Mouse (Mus musculus) embryonic facial prominence, embryonic 14.5 days (tissue): Measurements from ENCODE around the gene Armcx6. TPM values are rescaled to one million over a fixed set of nuclear protein-coding genes. Genes with fewer than 3 reads are reported as not detected.
"Not testable (repeated sequence)": the region's sequence is repeated elsewhere in the genome, so short reads cannot be mapped to it uniquely, and the experiment has no call there.

Experiments used
- ATAC-seq: fragments of 200-750 bp; cut with Nextera tagmentation; 2 replicates; pipeline ENCODE4 v1.8.0; 2017; ENCODE audit warnings: low read depth, moderate number of reproducible peaks, moderate TSS enrichment
- DNase-seq: peaks from one replicate; pipeline ENCODE4 v3.0.0-alpha.2; 2015; ENCODE audit warnings: low spot score
- H3K27ac ChIP-seq: fragments of 300-500 bp; sonication (generic); replicated peaks from 2 replicates; pipeline ENCODE4 v1.5.1; 2014; ENCODE audit warnings: low read depth, mild to moderate bottlenecking, low read length, moderate library complexity
- H3K27me3 ChIP-seq: fragments of 300-500 bp; sonication (generic); replicated peaks from 2 replicates; pipeline ENCODE4 v1.6.1; 2014; ENCODE audit warnings: low read length; ENCODE audit not compliant: control insufficient read depth, insufficient read depth
- H3K36me3 ChIP-seq: fragments of 300-500 bp; sonication (generic); 2 replicates; pipeline ENCODE4 v1.6.1; 2014; ENCODE audit warnings: low read length, mixed read lengths; ENCODE audit not compliant: control insufficient read depth, insufficient read depth
- H3K4me1 ChIP-seq: fragments of 300-500 bp; sonication (generic); 2 replicates; pipeline ENCODE4 v1.6.1; 2014; ENCODE audit warnings: antibody characterized with exemption, low read length; ENCODE audit not compliant: control insufficient read depth, insufficient read depth
- H3K4me2 ChIP-seq: fragments of 300-500 bp; sonication (generic); 2 replicates; pipeline ENCODE4 v1.6.1; 2014; ENCODE audit warnings: low read depth, mild to moderate bottlenecking, low read length, moderate library complexity, mixed read lengths
- H3K4me3 ChIP-seq: fragments of 300-500 bp; sonication (generic); 2 replicates; pipeline ENCODE4 v1.5.1; 2014; ENCODE audit warnings: low read depth, mild to moderate bottlenecking, low read length
- H3K9ac ChIP-seq: fragments of 300-500 bp; sonication (generic); 2 replicates; pipeline ENCODE4 v1.6.1; 2014; ENCODE audit warnings: low read depth, mild to moderate bottlenecking, low read length, moderate library complexity, mixed read lengths
- H3K9me3 ChIP-seq: fragments of 300-500 bp; sonication (generic); 2 replicates; pipeline ENCODE4 v1.6.1; 2016; ENCODE audit warnings: low read length; ENCODE audit not compliant: control insufficient read depth
- WGBS: fragments of 180-500 bp; shearing (Covaris S2); extraction: QIAGEN DNeasy Blood & Tissue Kit; methylation state at CpG from one replicate; pipeline ENCODE4 v1.1.7; 2014; 5-methylcytosine and 5-hydroxymethylcytosine counted together
- polyA plus RNA-seq: library from polyadenylated mRNA; unstranded; fragments of >200 nt; fragmentation: Nextera tagmentation; extraction: Ambion mirVana; gene quantifications from 2 replicates; pipeline ENCODE4 v1.2.1, GENCODE M21; 2014

Gene Armcx6
- polyA plus RNA-seq, result 24.8 and 29.5 TPM in 2 replicates

- DNase-seq (peak; percentile 95), ATAC-seq (peak; percentile 95)
- no peaks in the 10 kb centered on the region for H3K4me1 ChIP-seq
- H3K27ac ChIP-seq, result peak within 1 kb of the TSS; percentile 85
- H3K9ac ChIP-seq, result peak within 1 kb of the TSS; percentile 71
- 17% methylated on average over 33 of the region's 36 CpGs for WGBS
- H3K4me3 ChIP-seq, result peak within 1 kb of the TSS; percentile 51
- H3K36me3 ChIP-seq, result no peaks in the 10 kb centered on the region
- peak within 1 kb of the TSS; percentile 57 for H3K4me2 ChIP-seq
- peaks cover 17% of the 10 kb centered on the region for H3K27me3 ChIP-seq
- H3K9me3 ChIP-seq, result no peaks in the 10 kb centered on the region
These were observed at the start of gene Armcx6 for GRCm38 (mm10) chrX:134750764-134751592. Armcx6 (minus strand) TSS chrX:134751417.

DNA sequence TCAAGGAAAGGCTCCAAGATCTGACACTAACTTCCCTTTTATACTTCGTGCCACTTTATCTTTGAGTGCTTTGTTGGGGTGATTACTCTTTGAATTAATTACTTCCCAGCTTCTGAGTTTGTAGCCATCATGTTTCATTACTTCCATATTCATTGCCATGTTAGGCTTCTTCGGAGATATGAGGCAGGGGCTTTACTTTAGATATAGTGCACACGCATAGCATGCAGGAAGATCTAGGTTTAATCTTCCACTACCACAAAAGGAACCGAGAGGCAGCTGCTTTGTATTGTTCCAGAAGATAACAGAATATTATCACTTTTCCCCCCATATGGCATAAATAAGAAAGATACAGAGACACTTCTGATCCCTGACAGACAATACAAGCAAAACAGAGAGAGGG, 36.5 kb upstream of the Armcx6 start:
- Histone ChIP-seq H3K27me3 (peaks cover 3% of the 10 kb centered on the region), H3K9me3 (no peaks in the 10 kb centered on the region), H3K9ac (no peak overlapping the region), H3K4me2 (no peak overlapping the region), H3K36me3 (no peaks in the 10 kb centered on the region), H3K4me1 (no peaks in the 10 kb centered on the region), H3K4me3 (no peak overlapping the region), H3K27ac (no peak overlapping the region)
- no peak for DNase-seq
- WGBS, result 75% methylated on average over 4 of the region's 4 CpGs
- ATAC-seq, result no peak

- H3K4me1 ChIP-seq, H3K9me3 ChIP-seq, H3K27me3 ChIP-seq, ATAC-seq, DNase-seq, H3K4me3 ChIP-seq, H3K36me3 ChIP-seq, H3K9ac ChIP-seq, H3K4me2 ChIP-seq, H3K27ac ChIP-seq: not testable (repeated sequence)
- WGBS, result 49% methylated on average over 3 of the region's 4 CpGs
These were observed 12.4 kb upstream of the Armcx6 start for GRCm38 (mm10) chrX:134763428-134764198.

DNA sequence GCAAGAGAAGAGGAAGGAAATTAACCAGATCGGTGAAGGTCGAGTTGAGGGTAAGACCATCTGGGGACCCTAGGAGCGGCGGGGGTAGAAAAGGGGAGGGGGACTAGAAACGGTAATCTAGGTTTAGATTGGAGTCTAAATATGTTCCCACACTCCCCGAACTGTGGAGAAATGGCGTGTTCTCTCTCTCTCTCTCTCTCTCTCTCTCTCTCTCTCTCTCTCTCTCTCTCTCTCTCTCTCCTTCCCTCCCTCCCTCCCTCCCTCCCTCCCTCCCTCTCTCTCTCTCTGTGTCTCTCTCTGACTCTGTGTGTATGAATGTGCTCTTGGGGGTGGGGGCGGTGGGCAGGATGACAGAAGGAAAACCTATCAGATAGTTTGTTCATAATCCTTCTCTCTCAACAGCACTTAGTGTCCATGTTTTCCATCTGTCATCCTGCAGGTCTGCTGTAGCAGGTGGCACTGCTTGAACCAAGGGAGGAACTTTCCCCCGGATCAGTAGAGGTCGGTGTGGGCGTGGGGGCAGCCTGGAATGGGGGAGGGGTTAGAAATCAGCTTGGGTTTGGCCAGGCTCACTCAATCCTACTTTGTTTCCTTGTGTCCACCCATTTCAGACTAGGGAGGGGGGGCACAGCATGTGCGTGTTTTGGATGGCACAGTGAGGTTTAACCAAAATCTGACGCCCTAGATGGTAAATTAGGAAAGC, 6.2 kb upstream of the Armcx6 start:
- H3K4me1 ChIP-seq, result no peaks in the 10 kb centered on the region
- H3K4me2 ChIP-seq, result peak overlapping the region; percentile 51
- peak overlapping the region; percentile 86 for H3K27ac ChIP-seq
- DNase-seq, result peak; percentile 20
- H3K4me3 ChIP-seq, result peak overlapping the region; percentile 55
- H3K9me3 ChIP-seq, result no peaks in the 10 kb centered on the region
- no peaks in the 10 kb centered on the region for H3K36me3 ChIP-seq
- no peaks in the 10 kb centered on the region; the same call in 1 of the 2 replicates for H3K27me3 ChIP-seq
- peak; percentile 61; the same call in 1 of the 2 replicates for ATAC-seq
- H3K9ac ChIP-seq, result peak overlapping the region; percentile 70
- WGBS, result 18% methylated on average over 11 of the region's 13 CpGs

- Histone ChIP-seq H3K27ac (peak within 1 kb of the TSS; percentile 86), H3K4me2 (peak within 1 kb of the TSS; percentile 51), H3K9ac (peak within 1 kb of the TSS; percentile 70), H3K4me1 (no peaks in the 10 kb centered on the region), H3K9me3 (no peaks in the 10 kb centered on the region), H3K4me3 (peak within 1 kb of the TSS; percentile 55), H3K27me3 (peaks cover 4% of the 10 kb centered on the region; the same call in 1 of the 2 replicates), H3K36me3 (no peaks in the 10 kb centered on the region)
- peak; percentile 92 for ATAC-seq
- DNase-seq, result peak; percentile 93
- 24% methylated on average over 40 of the region's 46 CpGs for WGBS
These were observed 5.4 kb upstream of the Armcx6 start, which contains the start of gene Armcx3 for GRCm38 (mm10) chrX:134756434-134757292. Armcx3 (plus strand) TSS chrX:134756595.

- peak; percentile 67 for DNase-seq
- no peak overlapping the region for H3K4me2 ChIP-seq
- WGBS, result 27% methylated on average over 4 of the region's 4 CpGs
- H3K4me3 ChIP-seq, result no peak overlapping the region
- no peak overlapping the region for H3K9ac ChIP-seq
- H3K27ac ChIP-seq, result no peak overlapping the region
- H3K36me3 ChIP-seq, result no peaks in the 10 kb centered on the region
- ATAC-seq, result no peak
- no peaks in the 10 kb centered on the region for H3K9me3 ChIP-seq
- peaks cover 10% of the 10 kb centered on the region; the same call in 1 of the 2 replicates for H3K27me3 ChIP-seq
- no peaks in the 10 kb centered on the region for H3K4me1 ChIP-seq
These were observed 1.4 kb upstream of the Armcx6 start for GRCm38 (mm10) chrX:134752584-134752983.

GRCm38 (mm10) chrX:134751910-134752309, 693 bp upstream of the Armcx6 start:
- H3K9me3 ChIP-seq, result no peaks in the 10 kb centered on the region
- no peak overlapping the region for H3K9ac ChIP-seq
- no peaks in the 10 kb centered on the region for H3K4me1 ChIP-seq
- no peak overlapping the region for H3K4me2 ChIP-seq
- peaks cover 10% of the 10 kb centered on the region; the same call in 1 of the 2 replicates for H3K27me3 ChIP-seq
- H3K27ac ChIP-seq, result no peak overlapping the region
- WGBS, result 54% methylated on average over 2 of the region's 2 CpGs
- H3K4me3 ChIP-seq, result no peak overlapping the region
- no peak for ATAC-seq
- no peak for DNase-seq
- H3K36me3 ChIP-seq, result no peaks in the 10 kb centered on the region
